In genomic region chr9:96660510-96661244, GRCm38 (mm10) we compare ENCODE assay signal across 9 mouse cellular contexts. TPM values are rescaled to one million over a fixed set of nuclear protein-coding genes. Genes with fewer than 3 reads are reported as not detected.
DNase-seq lines count a peak whose midpoint lies in the region; ATAC-seq and TF ChIP-seq lines count a peak whose summit lies in the region.
"Had no signal": no experiment of that assay in that cellular context is flagged by ENCODE, and none has a peak within 500 bp of the region (broad histone marks: within the 10 kb centered on the region; RNA-seq: fewer than 3 reads in every experiment).

No protein-coding gene starts in this region.

- WGBS in limb, embryonic 14.5 days, result 88% methylated on average over 10 of the region's 10 CpGs
- 86% methylated on average over 10 of the region's 10 CpGs for WGBS in limb, embryonic 10.5 days
- WGBS in hindbrain, embryonic 12.5 days, result 60% methylated on average over 10 of the region's 10 CpGs
- WGBS in neural tube, embryonic 15.5 days, result 55% methylated on average over 10 of the region's 10 CpGs

- H3K9me3 ChIP-seq in limb, embryonic 14.5 days (ENCODE audit: control insufficient read depth, low read length), result no peaks in the 10 kb centered on the region
- no peaks in the 10 kb centered on the region for H3K9me3 ChIP-seq in limb, embryonic 10.5 days (replicated peaks)
- H3K9me3 ChIP-seq in hindbrain, embryonic 12.5 days (replicated peaks), result no peaks in the 10 kb centered on the region
- H3K9me3 ChIP-seq in neural tube, embryonic 15.5 days (replicated peaks), result no peaks in the 10 kb centered on the region
- H3K9me3 ChIP-seq: limb, embryonic 13.5 days had no signal

- no peak for DNase-seq in cerebellum, adult 11-12 months
- DNase-seq in limb, embryonic 14.5 days (ENCODE audit: low spot score), result no peak
- no peak for DNase-seq in limb, embryonic 10.5 days (ENCODE audit: low spot score)
- DNase-seq in spleen, postnatal 14 days (ENCODE audit: low spot score in 2 of 2), result no peak
- DNase-seq in ovary, postnatal 10 days (ENCODE audit: low spot score), result no peak

- H3K27me3 ChIP-seq in limb, embryonic 14.5 days (ENCODE audit: control insufficient read depth, insufficient read depth, low read length), result no peaks in the 10 kb centered on the region
- H3K27me3 ChIP-seq in limb, embryonic 10.5 days (ENCODE audit: low read depth, poor library complexity, severe bottlenecking), result no peaks in the 10 kb centered on the region
- no peaks in the 10 kb centered on the region for H3K27me3 ChIP-seq in hindbrain, embryonic 12.5 days
- no peaks in the 10 kb centered on the region for H3K27me3 ChIP-seq in neural tube, embryonic 15.5 days (replicated peaks)
- H3K27me3 ChIP-seq: limb, embryonic 13.5 days had no signal

- no peaks in the 10 kb centered on the region for H3K36me3 ChIP-seq in limb, embryonic 14.5 days (ENCODE audit: control insufficient read depth, insufficient read depth, low read length)
- no peaks in the 10 kb centered on the region for H3K36me3 ChIP-seq in limb, embryonic 10.5 days
- no peaks in the 10 kb centered on the region for H3K36me3 ChIP-seq in hindbrain, embryonic 12.5 days
- no peaks in the 10 kb centered on the region for H3K36me3 ChIP-seq in neural tube, embryonic 15.5 days
- H3K36me3 ChIP-seq: limb, embryonic 13.5 days had no signal

- ATAC-seq in cerebellum, adult (ENCODE audit: insufficient number of reproducible peaks, low FRiP score, low TSS enrichment), result peak; percentile 6; the same call in 1 of the 2 replicates
- peak; percentile 19; the same call in 1 of the 2 replicates for ATAC-seq in limb, embryonic 14.5 days (ENCODE audit: low FRiP score, low read depth)
- 0 out of 2 replicates have a peak, but pooled peaks have one; percentile 48 for ATAC-seq in hindbrain, embryonic 12.5 days (ENCODE audit: low FRiP score)
- ATAC-seq in neural tube, embryonic 15.5 days (ENCODE audit: low FRiP score), result peak; percentile 73

- H3K27ac ChIP-seq in limb, embryonic 14.5 days (replicated peaks; ENCODE audit: low read depth, low read length), result no peak overlapping the region
- no peak overlapping the region for H3K27ac ChIP-seq in limb, embryonic 10.5 days
- H3K27ac ChIP-seq in hindbrain, embryonic 12.5 days, result no peak overlapping the region
- H3K27ac ChIP-seq in neural tube, embryonic 15.5 days (replicated peaks), result 0 out of 2 replicates have a peak overlapping the region, but pooled peaks have one; percentile 34
- H3K27ac ChIP-seq: limb, embryonic 13.5 days had no signal

- TF ChIP-seq POLR2A in limb, embryonic 14.5 days (IDR thresholded peaks at IDR 0.05; ENCODE audit: borderline replicate concordance, extremely low read depth, insufficient read depth, insufficient read length), result no peak

- no peak overlapping the region for H3K4me3 ChIP-seq in limb, embryonic 14.5 days (replicated peaks; ENCODE audit: low read length)
- H3K4me3 ChIP-seq in limb, embryonic 10.5 days, result no peak overlapping the region
- no peak overlapping the region for H3K4me3 ChIP-seq in hindbrain, embryonic 12.5 days
- no peak overlapping the region for H3K4me3 ChIP-seq in neural tube, embryonic 15.5 days (replicated peaks)
- H3K4me3 ChIP-seq: limb, embryonic 13.5 days had no signal

- no peak overlapping the region for H3K9ac ChIP-seq in limb, embryonic 14.5 days (ENCODE audit: low read depth, low read length, severe bottlenecking)
- H3K9ac ChIP-seq in hindbrain, embryonic 12.5 days, result no peak overlapping the region
- H3K9ac ChIP-seq in neural tube, embryonic 15.5 days (replicated peaks), result no peak overlapping the region
- H3K9ac ChIP-seq: limb, embryonic 13.5 days had no signal

- H3K4me1 ChIP-seq in limb, embryonic 14.5 days (ENCODE audit: control insufficient read depth, insufficient read depth, low read length), result no peaks in the 10 kb centered on the region
- no peaks in the 10 kb centered on the region for H3K4me1 ChIP-seq in limb, embryonic 10.5 days
- peaks cover 5% of the 10 kb centered on the region; the same call in 1 of the 2 replicates for H3K4me1 ChIP-seq in hindbrain, embryonic 12.5 days
- no peaks in the 10 kb centered on the region for H3K4me1 ChIP-seq in neural tube, embryonic 15.5 days
- H3K4me1 ChIP-seq: limb, embryonic 13.5 days had no signal

- H3K4me2 ChIP-seq in limb, embryonic 14.5 days (replicated peaks; ENCODE audit: low read depth, low read length, severe bottlenecking), result no peak overlapping the region
- H3K4me2 ChIP-seq in hindbrain, embryonic 12.5 days (replicated peaks), result no peak overlapping the region
- H3K4me2 ChIP-seq in neural tube, embryonic 15.5 days, result no peak overlapping the region
- H3K4me2 ChIP-seq: limb, embryonic 13.5 days had no signal

RNA-seq across cellular contexts. Expression of gene Rasa2, which starts 29.3 kb away (rescaled TPM):
- polyA plus RNA-seq in limb, embryonic 14.5 days (2012; rRNA removed), result 10.3 and 10.9 TPM in 2 replicates
- 20.4 and 20.6 TPM in 2 replicates for polyA plus RNA-seq in limb, embryonic 14.5 days (2014; fragmentation: Nextera tagmentation; extraction: Ambion mirVana)
- polyA plus RNA-seq in limb, embryonic 10.5 days (2016; fragmentation: Nextera tagmentation; extraction: Ambion mirVana), result 14.1 and 18.5 TPM in 2 replicates
- 20.2 and 20.4 TPM in 2 replicates for polyA plus RNA-seq in hindbrain, embryonic 12.5 days (2016; fragmentation: Nextera tagmentation; extraction: Ambion mirVana)
- 18.7 and 19.5 TPM in 2 replicates for polyA plus RNA-seq in neural tube, embryonic 15.5 days (2015; fragmentation: Nextera tagmentation; extraction: Ambion mirVana)

Comparison
In these comparisons a context has a peak if more than half of its experiments do, and no peak if none do; other contexts are left out.
1. ATAC-seq: peak in every context shown above with its lines; median percentile 73 in neural tube, embryonic 15.5 days; 48 in hindbrain, embryonic 12.5 days; 19 in limb, embryonic 14.5 days; 6 in cerebellum, adult.